Mouse (Mus musculus): ENCODE results near the gene Ism2. TPM values are rescaled to one million over a fixed set of nuclear protein-coding genes. Genes with fewer than 3 reads are reported as not detected.
"Not testable (repeated sequence)": the region's sequence is repeated elsewhere in the genome, so short reads cannot be mapped to it uniquely, and the experiment has no call there.

Gene Ism2
- total RNA-seq, 2 experiments from 2014 or later: not detected

- ATAC-seq (ENCODE audit: poor library complexity, severe bottlenecking): peak; percentile 44
Measured at GRCm38 (mm10) chr12:87299037-87299656, 358 bp downstream of the Ism2 start.

GRCm38 (mm10) chr12:87293934-87294333, 5.6 kb downstream of the Ism2 start:
- ATAC-seq (ENCODE audit: poor library complexity, severe bottlenecking): no peak

GRCm38 (mm10) chr12:87289100-87289499, 10.4 kb downstream of the Ism2 start:
- no peak for ATAC-seq (ENCODE audit: poor library complexity, severe bottlenecking)

- ATAC-seq (ENCODE audit: poor library complexity, severe bottlenecking): peak; percentile 7; the same call in 1 of the 2 replicates
Measured at GRCm38 (mm10) chr12:87284726-87285125, 14.8 kb downstream of the Ism2 start.

- no peak for ATAC-seq (ENCODE audit: poor library complexity, severe bottlenecking)
Measured at GRCm38 (mm10) chr12:87284268-87284667, 15.2 kb downstream of the Ism2 start.

- no peak for ATAC-seq (ENCODE audit: poor library complexity, severe bottlenecking)
Measured at GRCm38 (mm10) chr12:87283706-87284105, 15.8 kb downstream of the Ism2 start.

- ATAC-seq (ENCODE audit: poor library complexity, severe bottlenecking): no peak
Measured at GRCm38 (mm10) chr12:87282743-87283142, 16.8 kb downstream of the Ism2 start.

- no peak for ATAC-seq (ENCODE audit: poor library complexity, severe bottlenecking)
Measured at GRCm38 (mm10) chr12:87281766-87282165, 17.7 kb downstream of the Ism2 start.

- ATAC-seq (ENCODE audit: poor library complexity, severe bottlenecking): no peak
Measured at GRCm38 (mm10) chr12:87279879-87280278, 19.6 kb downstream of the Ism2 start.

GRCm38 (mm10) chr12:87279350-87279749, 20.2 kb downstream of the Ism2 start:
- no peak for ATAC-seq (ENCODE audit: poor library complexity, severe bottlenecking)

- ATAC-seq (ENCODE audit: poor library complexity, severe bottlenecking): no peak
Measured at GRCm38 (mm10) chr12:87278118-87278730, 21.3 kb downstream of the Ism2 start.

- ATAC-seq (ENCODE audit: poor library complexity, severe bottlenecking): not testable (repeated sequence)
Measured at GRCm38 (mm10) chr12:87277251-87277650, 22.3 kb downstream of the Ism2 start.

- ATAC-seq (ENCODE audit: poor library complexity, severe bottlenecking): peak; percentile 69
Measured at GRCm38 (mm10) chr12:87274853-87275831, 24.4 kb downstream of the Ism2 start.

- ATAC-seq (ENCODE audit: poor library complexity, severe bottlenecking): no peak
Measured at GRCm38 (mm10) chr12:87267682-87268081, 31.8 kb downstream of the Ism2 start.

GRCm38 (mm10) chr12:87266827-87267603, 32.5 kb downstream of the Ism2 start:
- peak; percentile 6 for ATAC-seq (ENCODE audit: poor library complexity, severe bottlenecking)

GRCm38 (mm10) chr12:87266108-87266826, 33.2 kb downstream of the Ism2 start, which contains the start of the genes Vipas39 and Ahsa1:
TSS of gene Vipas39 (minus strand) at chr12:87266256.
TSS of gene Ahsa1 (plus strand) at chr12:87266479.
- peak; percentile 93 for ATAC-seq (ENCODE audit: poor library complexity, severe bottlenecking)

GRCm38 (mm10) chr12:87265444-87265843, 34.1 kb downstream of the Ism2 start:
- ATAC-seq (ENCODE audit: poor library complexity, severe bottlenecking): no peak

GRCm38 (mm10) chr12:87260562-87260961, 38.9 kb downstream of the Ism2 start:
- peak; percentile 74 for ATAC-seq (ENCODE audit: poor library complexity, severe bottlenecking)

GRCm38 (mm10) chr12:87256629-87257028, 42.9 kb downstream of the Ism2 start:
- no peak for ATAC-seq (ENCODE audit: poor library complexity, severe bottlenecking)

- no peak for ATAC-seq (ENCODE audit: poor library complexity, severe bottlenecking)
Measured at GRCm38 (mm10) chr12:87253878-87254277, 45.6 kb downstream of the Ism2 start.
